Mouse (Mus musculus): ENCODE measurements around the gene Rbp2.

GRCm38 (mm10) chr9:98534675-98535280, 48.9 kb downstream of the Rbp2 start:
- no peak for TF ChIP-seq CTCF (IDR thresholded peaks at IDR 0.05; ENCODE audit: low read depth, low read length)
- no peak for TF ChIP-seq POLR2A (IDR thresholded peaks at IDR 0.05; ENCODE audit: borderline replicate concordance, low read depth, low read length)
